Mouse (Mus musculus) lung, adult 2 months (tissue): ENCODE data around the gene Gmpr.

Experiments used
- CTCF ChIP-seq: fragments of 200-500 bp; IDR thresholded peaks from 2 replicates; pipeline ENCODE4 v1.5.1; 2011; ENCODE audit warnings: mild to moderate bottlenecking, low read length, control low read depth; ENCODE audit not compliant: insufficient read depth
- POLR2A ChIP-seq: fragments of 200-500 bp; IDR thresholded peaks from 2 replicates; pipeline ENCODE4 v1.6.1; 2011; ENCODE audit warnings: low read depth, mild to moderate bottlenecking, control low read depth, low read length, borderline replicate concordance; ENCODE audit errors: extremely low read depth

DNA sequence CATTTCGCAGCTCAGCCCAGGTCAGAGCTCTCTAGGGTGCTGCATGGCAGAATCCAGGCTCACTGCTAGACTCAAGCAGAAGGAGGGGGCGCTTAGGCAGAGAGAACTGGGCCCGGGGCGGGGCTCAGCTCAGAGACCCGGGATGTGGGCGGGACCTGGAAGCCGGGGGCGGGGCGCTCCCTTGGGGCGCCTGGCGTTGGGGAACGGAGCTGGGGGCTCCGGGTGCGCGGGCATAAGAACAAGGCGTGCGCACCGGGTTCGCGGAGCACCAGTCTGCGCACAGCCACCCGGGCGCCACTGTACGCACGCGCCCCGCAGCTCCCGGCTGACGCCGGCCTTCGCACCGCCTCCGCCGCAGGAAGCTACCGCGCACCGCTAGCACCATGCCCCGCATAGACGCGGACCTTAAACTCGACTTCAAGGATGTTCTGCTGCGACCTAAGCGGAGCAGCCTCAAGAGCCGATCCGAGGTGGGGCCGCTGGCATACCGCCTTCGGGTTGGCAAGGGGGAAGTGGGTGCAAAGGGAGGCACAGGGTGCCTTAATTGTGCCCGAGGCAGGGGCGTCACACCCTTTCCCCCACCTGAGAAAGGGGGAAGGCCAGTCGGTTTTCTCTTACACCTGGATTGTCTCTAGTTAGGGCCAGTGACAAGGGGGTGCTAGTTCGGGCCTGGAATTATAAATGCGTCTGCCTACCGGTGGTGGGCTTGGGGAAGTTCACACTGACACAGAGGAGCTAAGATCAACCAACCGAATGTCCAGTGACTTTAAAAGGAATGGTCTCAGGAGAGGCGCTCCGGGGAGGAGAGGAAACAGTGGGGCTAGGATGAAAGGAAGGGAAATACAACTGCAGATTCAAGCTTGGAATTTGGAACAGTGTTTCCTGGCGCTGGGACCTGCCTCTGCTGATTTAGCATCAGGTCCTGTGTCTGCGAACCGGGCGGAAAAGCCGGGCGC is at the start of gene Gmpr:
- no peak for TF ChIP-seq CTCF
- no peak for TF ChIP-seq POLR2A
